Mouse (Mus musculus) cerebellum, adult 2 months (tissue): ENCODE results near the gene Tchhl1.

ENCODE experiments used
- CTCF ChIP-seq: fragments of 200-500 bp; IDR thresholded peaks from 2 replicates; pipeline ENCODE4 v1.5.1; 2011; ENCODE audit warnings: low read depth, mild to moderate bottlenecking, control low read depth, low read length, moderate library complexity, borderline replicate concordance; ENCODE audit not compliant: insufficient read depth
- POLR2A ChIP-seq: fragments of 200-500 bp; IDR thresholded peaks from 2 replicates; pipeline ENCODE4 v1.6.1; 2011; ENCODE audit warnings: low read length, control low read depth, borderline replicate concordance; ENCODE audit not compliant: insufficient read depth

GRCm38 (mm10) chr3:93444343-93445164, 24.0 kb upstream of the Tchhl1 start:
- TF ChIP-seq CTCF, result no peak
- no peak for TF ChIP-seq POLR2A
